9 mouse cellular contexts compared by ENCODE assay signal in genomic region chr15:11408155-11408826, GRCm38 (mm10). TPM values are rescaled to one million over a fixed set of nuclear protein-coding genes. Genes with fewer than 3 reads are reported as not detected.
DNase-seq lines count a peak whose midpoint lies in the region; ATAC-seq and TF ChIP-seq lines count a peak whose summit lies in the region.
"Had no signal": no experiment of that assay in that cellular context is flagged by ENCODE, and none has a peak within 500 bp of the region (broad histone marks: within the 10 kb centered on the region; RNA-seq: fewer than 3 reads in every experiment).

No protein-coding gene starts in this region.

- DNase-seq in layer of hippocampus, postnatal 10 days (ENCODE audit: low spot score in 2 of 2): peak; percentile 22 to 37
- DNase-seq in layer of hippocampus, adult 11-12 months (ENCODE audit: low spot score): no peak
- no peak for DNase-seq in ES-E14 (ENCODE audit: low read depth, low spot score)
- peak; percentile 15 for DNase-seq in c-Kit-positive CD71-positive TER-119-positive erythroid progenitor cells, embryonic 14.5 days (ENCODE audit: low spot score)
- peak; percentile 63 for DNase-seq in intestine, embryonic 14.5 days (ENCODE audit: low spot score)
- no peak for DNase-seq in ovary, postnatal 10 days (ENCODE audit: low spot score)

- H3K4me1 ChIP-seq in ES-E14 (ENCODE audit: control insufficient read depth in 2 of 2, insufficient read depth in 2 of 2, low read length in 2 of 2, poor library complexity in 1 of 2): no peaks in the 10 kb centered on the region
- H3K4me1 ChIP-seq in intestine, embryonic 14.5 days (replicated peaks; ENCODE audit: control insufficient read depth, insufficient read depth, low read length): no peaks in the 10 kb centered on the region
- no peaks in the 10 kb centered on the region for H3K4me1 ChIP-seq in midbrain, embryonic 15.5 days

- no peak overlapping the region for H3K9ac ChIP-seq in ES-E14 (ENCODE audit: insufficient read depth, low read depth, low read length, poor library complexity, severe bottlenecking)
- H3K9ac ChIP-seq in intestine, embryonic 14.5 days (ENCODE audit: low read length): no peak overlapping the region
- no peak overlapping the region for H3K9ac ChIP-seq in midbrain, embryonic 15.5 days

- in situ Hi-C loops in ES-E14 (cut with MboI; ENCODE audit: low sequenced_read_pairs in 2 of 2, unreplicated experiment in 2 of 2): loop anchor here (10.0 to 25.0 kb wide), 2 partner anchors 554 to 557 kb away; no protein-coding TSS in a partner anchor

- no peak overlapping the region for H3K27ac ChIP-seq in ES-E14 (ENCODE audit: insufficient read depth, low read depth, low read length, poor library complexity, severe bottlenecking)
- H3K27ac ChIP-seq in intestine, embryonic 14.5 days (ENCODE audit: low read depth): no peak overlapping the region
- H3K27ac ChIP-seq in midbrain, embryonic 15.5 days: no peak overlapping the region

- no peaks in the 10 kb centered on the region for H3K9me3 ChIP-seq in ES-E14 (ENCODE audit: control insufficient read depth, insufficient read depth, low read depth, low read length)
- H3K9me3 ChIP-seq in intestine, embryonic 14.5 days (ENCODE audit: control insufficient read depth, low read length): no peaks in the 10 kb centered on the region
- H3K9me3 ChIP-seq in midbrain, embryonic 15.5 days: no peaks in the 10 kb centered on the region
- H3K9me3 ChIP-seq: megakaryocyte, embryonic 14.5 days had no signal

- H3K36me3 ChIP-seq in ES-E14 (ENCODE audit: control insufficient read depth, insufficient read depth, low read length, poor library complexity, severe bottlenecking): no peaks in the 10 kb centered on the region
- no peaks in the 10 kb centered on the region for H3K36me3 ChIP-seq in intestine, embryonic 14.5 days (ENCODE audit: control insufficient read depth, insufficient read depth, low read length)
- no peaks in the 10 kb centered on the region for H3K36me3 ChIP-seq in midbrain, embryonic 15.5 days (replicated peaks)

- H3K4me2 ChIP-seq in intestine, embryonic 14.5 days (ENCODE audit: low read length): no peak overlapping the region
- H3K4me2 ChIP-seq in midbrain, embryonic 15.5 days: no peak overlapping the region

- no peaks in the 10 kb centered on the region for H3K27me3 ChIP-seq in intestine, embryonic 14.5 days (replicated peaks; ENCODE audit: control insufficient read depth, insufficient read depth, low read length)
- H3K27me3 ChIP-seq in midbrain, embryonic 15.5 days (replicated peaks): no peaks in the 10 kb centered on the region

- 0 out of 2 replicates have a peak, but pooled peaks have one; percentile 50 for ATAC-seq in intestine, embryonic 14.5 days (replicated peaks; ENCODE audit: low FRiP score, low TSS enrichment, low read depth)
- ATAC-seq in midbrain, embryonic 15.5 days (replicated peaks): peak; percentile 82

- WGBS in intestine, embryonic 14.5 days: 36% methylated on average over 7 of the region's 7 CpGs
- WGBS in midbrain, embryonic 15.5 days: 45% methylated on average over 7 of the region's 7 CpGs

- no peak overlapping the region for H3K4me3 ChIP-seq in ES-E14 (ENCODE audit: insufficient read depth in 1 of 2, low read depth in 1 of 2, low read length in 2 of 2, poor library complexity in 1 of 2, severe bottlenecking in 1 of 2)
- no peak overlapping the region for H3K4me3 ChIP-seq in intestine, embryonic 14.5 days (ENCODE audit: low read depth, low read length)
- no peak overlapping the region for H3K4me3 ChIP-seq in midbrain, embryonic 15.5 days
- H3K4me3 ChIP-seq: erythroblast, embryonic 14.5 days; megakaryocyte, embryonic 14.5 days had no signal

TF ChIP-seq in ES-E14, 5 proteins besides CTCF, POLR2A, EP300 and RAD21:
- peak; percentile 65; the same call in 1 of the 2 replicates for TF ChIP-seq ZC3H11A (IDR thresholded peaks at IDR 0.05; ENCODE audit: borderline replicate concordance, low read depth, low read length)
- TF ChIP-seq ZNF384 (IDR thresholded peaks at IDR 0.05; ENCODE audit: low read depth, low read length): no peak

RNA-seq across cellular contexts. Expression of gene Tars, which starts 8.8 kb away (rescaled TPM):
- 10 to 100 TPM; 40.6 to 46.4 TPM for total RNA-seq in layer of hippocampus, postnatal 10 days (2021)
- total RNA-seq in ES-E14 (2012; rRNA removed): 100 TPM in 2 replicates
- 67.5 and 74.3 TPM in 2 replicates for polyA plus RNA-seq in intestine, embryonic 14.5 days (2014; fragmentation: Nextera tagmentation; extraction: Ambion mirVana)
- polyA plus RNA-seq in midbrain, embryonic 15.5 days (2015; fragmentation: Nextera tagmentation; extraction: Ambion mirVana): 47.3 and 47.9 TPM in 2 replicates

Comparison
In these comparisons a context has a peak if more than half of its experiments do, and no peak if none do; other contexts are left out.
1. DNase-seq: peak in layer of hippocampus, postnatal 10 days (2 of 2), c-Kit-positive CD71-positive TER-119-positive erythroid progenitor cells, embryonic 14.5 days (single experiment) and intestine, embryonic 14.5 days (single experiment); none in layer of hippocampus, adult 11-12 months (single experiment), ES-E14 (single experiment) and ovary, postnatal 10 days (single experiment).